Mouse (Mus musculus): ENCODE data around the gene Tmub2.

DNA sequence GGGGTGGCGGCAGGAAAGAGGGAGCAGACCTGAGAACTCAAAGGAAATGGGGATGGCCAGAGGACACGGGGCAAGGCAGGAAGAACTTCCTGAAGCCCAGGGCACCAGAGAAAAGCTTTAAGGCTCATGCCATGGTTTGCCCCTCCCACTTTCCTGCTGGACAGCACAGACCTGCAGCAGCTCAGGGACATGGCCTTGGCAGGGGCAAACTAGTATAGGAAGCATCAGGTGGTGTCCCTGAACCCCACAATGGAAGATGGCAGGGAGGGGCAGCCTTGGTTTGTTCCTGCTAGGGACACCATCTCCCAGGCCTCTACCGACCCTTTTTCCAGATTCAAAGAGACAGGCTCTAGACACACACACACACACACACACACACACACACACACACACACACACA lies 20.6 kb downstream of the Tmub2 start:
- TF ChIP-seq CTCF (IDR thresholded peaks at IDR 0.05; ENCODE audit: control insufficient read depth, insufficient read depth, insufficient read length) (no peak), USF1 (IDR thresholded peaks at IDR 0.05; ENCODE audit: low read depth) (no peak), MYOG (IDR thresholded peaks at IDR 0.05; ENCODE audit: control insufficient read depth, extremely low read depth, insufficient read length) (no peak), MYOD1 (IDR thresholded peaks at IDR 0.05; ENCODE audit: control insufficient read depth, insufficient read length, low read depth) (no peak), MAX (IDR thresholded peaks at IDR 0.05) (no peak), CEBPB (IDR thresholded peaks at IDR 0.05; ENCODE audit: low read depth) (no peak), FOSL1 (IDR thresholded peaks at IDR 0.05; ENCODE audit: insufficient read depth, low read length, poor library complexity, severe bottlenecking) (no peak)

Measured in C2C12 (cell line).